Mouse (Mus musculus) layer of hippocampus, postnatal 10 days (tissue): ENCODE results near the gene Prok2. TPM values are rescaled to one million over a fixed set of nuclear protein-coding genes. Genes with fewer than 3 reads are reported as not detected.

Experiments
- DNase-seq, 2 experiments: peaks; one replicate each; pipeline ENCODE4 v3.0.0; 2021; ENCODE audit warnings: low spot score in 2 of 2
- long read RNA-seq: library from polyadenylated mRNA; stranded (forward); transcript quantifications from one replicate; pipeline ENCODE4 v2.0.0, GENCODE M21; 2023
- total RNA-seq, 2 experiments: library from RNA; stranded (reverse); gene quantifications; 2 replicates each; pipeline ENCODE4 v1.2.3; 2021

The Prok2 gene
- total RNA-seq: 1 to 10 TPM; 1.6 to 1.8 TPM
- long read RNA-seq, partial matches to known transcripts: 0 of 1 reads
- long read RNA-seq, other reads (novel, unspliced or antisense): 0 of 1 reads

DNA sequence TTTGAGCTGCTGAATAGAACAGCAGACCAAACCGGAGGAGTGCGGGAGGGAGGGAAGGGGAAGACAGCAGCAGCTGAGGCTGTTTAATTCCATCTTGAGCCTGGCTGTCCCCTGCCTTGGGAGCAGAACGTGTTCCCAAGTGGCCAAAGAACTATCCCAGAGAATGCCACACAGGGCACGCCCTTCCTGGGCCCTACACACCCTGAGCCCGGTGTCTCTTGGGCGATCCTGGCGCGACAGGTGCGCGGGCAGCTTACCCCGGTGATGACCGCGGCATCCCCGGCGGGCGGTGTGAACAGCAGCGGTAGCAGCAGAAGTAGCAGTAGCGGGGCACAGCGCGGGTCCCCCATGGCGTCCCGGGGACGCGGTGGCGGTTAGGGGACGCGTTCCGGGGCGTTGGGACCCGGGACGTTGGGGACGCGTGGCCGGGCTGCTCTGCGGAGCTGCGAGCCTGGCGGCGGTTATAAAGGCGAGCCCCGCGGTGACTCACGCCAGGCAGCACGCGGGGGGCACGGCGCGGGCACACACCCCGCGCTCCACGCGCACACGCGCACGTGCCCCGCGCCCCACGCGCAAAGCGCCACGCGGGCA, at the start of gene Prok2:
Gene Prok2 (minus strand): TSS at position 422 of the 591 bp plus-strand sequence.
- peak in 1 of 2 experiments; percentile 16 for DNase-seq

DNA sequence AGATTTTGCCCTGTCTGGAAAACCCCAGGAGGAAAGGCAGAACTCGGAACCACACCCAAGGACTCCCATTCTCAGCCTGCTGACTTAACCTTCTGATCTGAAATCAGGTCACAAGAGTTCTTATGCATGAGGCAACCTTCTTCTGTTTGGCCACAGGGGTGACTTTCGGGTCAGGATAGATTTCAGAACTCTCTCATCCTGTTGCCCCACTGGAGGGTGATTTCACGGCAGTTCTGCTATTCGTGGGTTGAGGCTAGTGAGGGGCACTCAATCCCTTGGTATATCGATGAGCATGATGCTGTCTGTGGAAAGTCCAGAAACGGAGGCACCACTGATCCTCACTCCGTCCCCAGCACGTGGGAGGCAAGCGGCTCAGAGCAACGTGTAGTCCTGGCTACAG, 48.5 kb upstream of the Prok2 start:
- DNase-seq: no peak

- no peak for DNase-seq
Measured at GRCm38 (mm10) chr6:99768495-99768894, 42.3 kb upstream of the Prok2 start.

DNA sequence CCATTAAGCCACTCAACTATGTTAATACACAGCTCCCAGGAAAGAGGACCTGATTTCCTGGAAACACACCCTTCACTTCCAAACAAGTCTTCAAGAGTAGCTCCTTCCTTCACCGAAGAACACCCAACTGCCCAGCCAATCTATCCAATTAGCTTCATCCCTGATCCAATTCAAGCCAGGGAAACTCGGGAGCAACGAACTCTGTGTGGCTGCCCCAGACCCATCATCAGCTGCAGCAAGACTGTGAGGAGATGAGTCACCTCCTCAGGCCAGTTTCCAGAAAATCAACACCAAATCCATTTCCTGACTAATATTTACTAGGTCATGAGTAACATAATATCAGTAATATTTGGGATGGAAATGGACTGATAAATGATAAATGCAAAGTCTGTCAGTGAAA, 38.7 kb upstream of the Prok2 start:
- DNase-seq: no peak

DNA sequence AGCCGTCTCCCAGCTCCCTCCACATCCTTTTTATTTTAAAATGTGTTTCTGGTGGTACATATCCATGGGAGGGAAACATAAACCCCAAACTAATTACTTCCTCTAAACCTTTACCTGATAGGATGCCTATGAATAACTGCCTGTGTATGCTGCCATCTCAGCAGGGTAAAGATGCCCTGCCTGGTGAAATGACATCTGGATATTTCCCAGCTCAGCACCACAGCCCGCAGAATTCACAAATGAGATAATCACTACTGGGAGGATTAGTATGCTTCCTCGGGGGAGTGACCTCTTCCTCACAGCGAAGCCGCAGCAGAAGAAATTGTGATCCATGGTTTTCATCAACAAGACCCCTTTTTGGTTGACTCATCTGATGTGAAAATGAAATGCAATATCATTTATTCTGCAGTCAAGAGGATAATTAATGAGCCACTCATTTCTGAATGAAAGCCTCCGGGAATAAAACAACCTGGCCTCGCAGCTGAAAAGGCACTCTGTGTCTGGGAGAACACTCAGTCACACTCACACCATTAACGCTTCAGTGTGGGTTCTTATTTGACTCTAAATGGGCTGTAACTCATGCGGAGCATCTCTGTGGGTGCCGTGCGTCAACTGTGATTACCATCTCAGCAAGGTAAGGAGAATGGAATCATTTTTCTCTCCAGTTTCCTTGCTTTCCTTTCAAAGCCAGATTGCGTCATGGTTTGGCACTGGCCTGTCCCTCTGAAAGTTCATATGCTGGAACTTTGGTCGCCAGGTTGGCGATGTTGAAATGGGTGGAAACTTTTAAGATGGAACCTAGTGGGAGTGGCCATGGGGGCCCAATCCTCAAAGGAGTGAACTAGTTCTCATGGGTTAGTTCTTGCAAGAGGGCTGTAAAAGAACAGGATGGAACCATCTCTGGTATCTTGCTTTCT, 36.1 kb upstream of the Prok2 start:
- DNase-seq: no peak

- no peak for DNase-seq
Measured at GRCm38 (mm10) chr6:99756105-99756504, 29.9 kb upstream of the Prok2 start.

DNA sequence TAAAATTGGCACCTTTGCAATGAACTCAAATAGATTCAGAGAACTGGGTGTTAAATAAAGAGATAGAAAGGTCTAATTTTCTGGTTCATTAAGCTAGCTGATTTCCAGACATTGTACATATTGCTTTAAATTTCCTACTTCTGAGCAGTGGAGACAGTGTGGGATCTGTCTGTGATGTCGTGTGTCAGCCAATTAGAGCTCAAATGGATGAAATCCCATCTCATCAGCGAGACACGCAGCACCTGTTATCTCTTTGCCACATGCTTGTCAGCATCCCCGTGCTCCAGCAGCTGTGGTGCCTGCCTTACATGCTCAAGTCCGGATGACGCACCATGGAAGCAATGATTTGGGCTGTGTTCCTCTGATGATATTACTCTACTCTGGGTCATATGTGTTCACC, 25.1 kb upstream of the Prok2 start:
- DNase-seq: peak in 1 of 2 experiments; percentile 15

- DNase-seq: no peak
Measured at GRCm38 (mm10) chr6:99746275-99746674, 20.1 kb upstream of the Prok2 start.

DNA sequence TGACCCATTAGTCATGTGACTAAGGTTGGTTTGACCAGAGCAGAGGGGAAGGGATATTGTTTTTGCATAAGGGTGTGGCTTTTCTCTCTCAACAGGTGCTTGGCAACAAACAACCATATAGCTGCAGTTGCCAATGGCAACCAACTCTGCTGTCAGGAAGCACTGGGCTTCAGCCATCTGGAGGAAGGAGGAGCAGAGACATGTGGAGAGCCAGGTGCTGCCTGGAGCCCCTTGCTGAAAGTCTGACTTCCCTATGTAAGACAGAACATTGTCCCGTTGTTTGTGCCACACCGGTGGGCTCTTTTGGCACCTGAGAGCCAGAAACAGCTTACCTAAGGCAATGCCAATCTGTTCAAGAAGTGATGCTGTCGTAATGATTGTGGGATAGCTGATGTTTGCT, 16.7 kb upstream of the Prok2 start:
- peak in 1 of 2 experiments; percentile 29 for DNase-seq

DNA sequence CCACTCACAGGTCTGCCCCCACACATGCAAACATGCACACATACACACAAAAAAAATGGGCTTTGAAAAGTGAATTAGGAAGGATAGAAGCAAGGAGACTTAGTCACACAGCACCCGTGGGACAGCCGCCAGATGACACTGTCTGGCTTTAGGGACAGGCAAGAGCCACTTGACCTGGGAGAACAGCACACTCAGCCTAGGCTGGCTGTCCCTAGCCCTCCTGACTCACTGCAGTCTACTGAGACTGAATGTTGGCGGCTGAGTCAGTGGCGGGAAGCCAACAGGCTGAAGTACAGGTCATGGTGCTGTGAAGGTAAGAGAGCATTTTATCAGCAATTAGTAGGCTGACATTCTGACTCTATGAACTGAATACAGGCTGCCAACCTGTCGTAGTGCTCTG, 8.5 kb upstream of the Prok2 start:
- no peak for DNase-seq

- DNase-seq: no peak
Measured at GRCm38 (mm10) chr6:99732673-99733072, 6.5 kb upstream of the Prok2 start.

GRCm38 (mm10) chr6:99731926-99732325, 5.7 kb upstream of the Prok2 start:
- DNase-seq: no peak

DNA sequence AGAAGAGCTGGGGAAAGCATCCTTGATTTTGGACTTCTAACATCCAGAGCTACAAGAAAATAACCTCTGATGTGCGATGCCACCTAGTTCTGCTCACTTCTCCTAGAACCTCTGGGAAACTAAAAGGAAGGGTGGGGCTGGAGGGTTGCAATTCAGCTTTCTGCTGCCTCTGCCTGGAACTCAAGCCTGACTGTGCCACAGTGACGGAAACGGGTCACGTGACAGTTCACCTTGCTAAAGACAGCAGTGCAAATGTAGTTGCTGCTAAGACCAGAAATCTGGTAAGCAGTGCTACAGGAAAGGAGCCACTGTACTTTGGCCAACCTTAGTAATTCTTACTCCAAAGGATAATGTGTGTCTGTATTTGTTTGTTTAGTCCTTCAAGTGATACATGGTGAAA, 3.7 kb upstream of the Prok2 start:
- DNase-seq: no peak

GRCm38 (mm10) chr6:99726576-99727303, 548 bp upstream of the Prok2 start:
- no peak for DNase-seq

- DNase-seq: no peak
Measured at GRCm38 (mm10) chr6:99722390-99722789, 3.8 kb downstream of the Prok2 start.

DNA sequence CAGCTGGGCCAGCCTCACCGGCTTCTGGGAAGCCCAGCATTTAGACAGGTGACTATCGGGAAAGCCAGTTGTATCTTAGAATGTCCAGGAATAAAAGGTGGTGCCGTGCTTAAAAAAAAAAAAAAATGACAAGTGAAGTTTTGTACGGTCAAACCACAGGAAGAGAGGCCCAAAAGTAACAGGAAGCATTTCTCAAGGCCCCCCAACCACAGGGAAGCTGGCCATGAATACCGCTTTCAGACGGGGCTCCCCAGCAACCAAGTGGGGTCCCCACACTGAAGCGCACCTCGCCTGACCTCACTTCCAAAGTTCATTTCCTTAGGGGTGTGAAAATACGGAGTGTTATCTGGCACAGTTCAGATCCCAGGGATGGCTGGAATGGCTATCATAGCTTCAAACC, 5.2 kb downstream of the Prok2 start:
- DNase-seq: no peak

DNA sequence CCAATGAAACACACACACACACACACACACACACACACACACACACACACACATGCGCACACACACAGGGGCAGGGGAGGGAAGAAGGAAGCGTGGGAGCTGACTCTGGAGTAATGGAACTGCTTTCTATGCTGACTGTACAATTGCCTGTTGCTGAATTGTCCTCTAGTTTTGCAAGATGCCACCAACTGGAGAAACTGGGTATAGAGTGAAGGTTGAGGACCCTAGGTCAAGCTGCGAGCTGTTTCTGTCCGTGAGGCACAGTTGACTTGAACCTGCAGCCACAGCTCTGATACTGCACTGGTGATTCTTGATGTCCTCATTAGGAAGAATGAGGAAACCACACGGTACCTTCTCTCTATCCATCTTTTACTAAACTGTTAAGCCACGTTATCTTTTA, 10.3 kb downstream of the Prok2 start:
- DNase-seq: no peak

DNA sequence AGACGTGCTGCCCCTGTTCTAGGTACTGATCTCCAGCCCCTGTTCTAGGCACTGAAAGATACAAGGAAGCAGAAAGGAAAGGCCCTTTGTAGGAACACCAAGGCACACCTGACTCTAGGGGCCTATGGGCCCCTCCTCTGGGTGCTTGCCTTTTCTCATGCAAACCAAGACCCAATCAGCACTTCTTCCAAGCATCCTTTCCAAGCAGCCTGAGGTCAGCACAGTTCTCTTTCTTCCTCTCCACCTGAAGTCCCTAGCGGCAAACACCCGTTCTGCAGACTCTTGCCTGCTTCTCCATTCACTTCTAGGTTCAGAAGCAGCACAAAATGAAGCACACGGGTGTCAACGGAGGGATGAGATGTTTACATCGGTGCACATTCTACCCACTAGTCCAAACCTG, 11.0 kb downstream of the Prok2 start:
- DNase-seq: no peak

GRCm38 (mm10) chr6:99713256-99713655, 12.9 kb downstream of the Prok2 start:
- DNase-seq: no peak

DNA sequence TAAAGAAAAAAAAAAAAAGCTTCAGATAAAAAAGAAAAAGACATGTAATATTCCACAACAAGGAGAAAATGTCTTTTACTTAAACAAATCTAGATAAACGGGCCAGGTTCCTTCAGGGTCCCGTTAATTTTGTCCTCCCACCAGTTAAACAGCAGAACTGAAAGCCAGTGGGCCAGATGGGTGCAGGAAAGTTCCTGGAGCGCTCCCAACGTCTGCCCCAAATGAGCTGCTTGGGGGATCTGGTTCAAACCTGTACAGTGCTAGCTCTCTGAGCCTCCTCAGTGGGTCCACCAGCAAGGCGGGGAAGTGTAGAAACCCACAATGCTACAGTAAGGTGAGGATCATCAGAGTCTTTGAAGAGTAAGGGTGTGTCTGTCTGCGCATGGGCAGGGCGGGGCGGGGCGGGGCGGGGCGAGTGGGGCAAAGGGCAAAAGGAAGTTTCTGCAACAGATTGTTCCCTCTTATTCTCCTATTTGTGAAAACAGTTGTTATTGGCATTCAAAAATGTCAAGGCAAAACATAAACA, 14.6 kb downstream of the Prok2 start:
- DNase-seq: no peak

DNA sequence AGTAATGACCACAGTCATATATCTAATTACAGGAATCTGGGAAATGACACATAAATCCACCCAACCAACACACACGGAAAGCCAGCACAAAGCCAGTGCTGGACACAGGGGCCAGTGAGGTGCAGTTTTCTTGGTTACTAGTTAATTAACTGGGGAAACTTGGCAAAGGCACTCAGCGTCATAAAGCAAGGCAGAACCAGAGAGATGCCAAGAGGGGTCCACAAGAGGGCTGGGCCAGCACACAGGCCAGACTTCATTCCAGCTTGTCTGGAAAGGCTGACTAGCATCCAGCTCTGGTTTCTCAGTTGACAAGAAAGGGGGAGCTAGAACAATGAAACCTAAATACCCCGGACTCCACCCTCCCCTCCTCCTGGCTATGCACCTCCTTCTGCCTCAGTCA, 25.7 kb downstream of the Prok2 start:
- DNase-seq: no peak
